Mouse (Mus musculus) E14TG2a.4 (cell line): ENCODE measurements around the gene Tulp4.
"Not testable (repeated sequence)": the region's sequence is repeated elsewhere in the genome, so short reads cannot be mapped to it uniquely, and the experiment has no call there.

Experiments used
- CTCF ChIP-seq: conservative IDR thresholded peaks from 2 replicates; pipeline ENCODE4 v1.5.1; 2014; ENCODE audit warnings: low read length
- POU5F1 ChIP-seq: IDR thresholded peaks from 2 replicates; pipeline ENCODE4 v1.6.1; 2014; ENCODE audit warnings: low read length, borderline replicate concordance

- not testable (repeated sequence) for TF ChIP-seq CTCF, POU5F1
Observed at GRCm38 (mm10) chr17:6279772-6280171, 173.5 kb downstream of the Tulp4 start.
